Mouse (Mus musculus) thymus, postnatal 14 days (tissue): ENCODE results near the gene Hapln2.

Experiments
- DNase-seq: peaks from one replicate; pipeline ENCODE4 v3.0.0; 2021

The Hapln2 gene

GRCm38 (mm10) chr3:87980085-87980484 is 47.3 kb downstream of the Hapln2 start:
- no peak for DNase-seq

DNA sequence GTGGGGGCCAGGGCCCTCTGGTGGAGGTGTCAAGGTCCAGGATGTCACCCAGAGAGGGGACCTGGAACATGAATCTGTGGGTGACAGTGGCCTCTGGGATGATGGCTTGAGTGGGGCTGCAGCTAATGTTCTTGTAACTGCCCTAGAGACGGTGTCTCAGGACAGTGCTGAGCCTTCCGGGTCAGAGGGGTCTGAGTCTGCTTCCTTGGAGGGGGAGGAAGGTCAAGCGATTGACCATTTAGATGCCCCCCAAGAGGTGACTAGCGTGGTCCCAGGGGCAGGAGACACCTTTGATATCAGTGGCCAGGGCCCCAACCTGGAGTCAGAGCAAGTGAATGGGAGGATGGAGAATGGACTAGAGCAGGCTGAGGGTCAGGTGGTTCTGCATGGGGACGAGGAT is 47.9 kb downstream of the Hapln2 start:
- no peak for DNase-seq

- DNase-seq: no peak
Observed at GRCm38 (mm10) chr3:87974381-87974987, 52.9 kb downstream of the Hapln2 start.

DNA sequence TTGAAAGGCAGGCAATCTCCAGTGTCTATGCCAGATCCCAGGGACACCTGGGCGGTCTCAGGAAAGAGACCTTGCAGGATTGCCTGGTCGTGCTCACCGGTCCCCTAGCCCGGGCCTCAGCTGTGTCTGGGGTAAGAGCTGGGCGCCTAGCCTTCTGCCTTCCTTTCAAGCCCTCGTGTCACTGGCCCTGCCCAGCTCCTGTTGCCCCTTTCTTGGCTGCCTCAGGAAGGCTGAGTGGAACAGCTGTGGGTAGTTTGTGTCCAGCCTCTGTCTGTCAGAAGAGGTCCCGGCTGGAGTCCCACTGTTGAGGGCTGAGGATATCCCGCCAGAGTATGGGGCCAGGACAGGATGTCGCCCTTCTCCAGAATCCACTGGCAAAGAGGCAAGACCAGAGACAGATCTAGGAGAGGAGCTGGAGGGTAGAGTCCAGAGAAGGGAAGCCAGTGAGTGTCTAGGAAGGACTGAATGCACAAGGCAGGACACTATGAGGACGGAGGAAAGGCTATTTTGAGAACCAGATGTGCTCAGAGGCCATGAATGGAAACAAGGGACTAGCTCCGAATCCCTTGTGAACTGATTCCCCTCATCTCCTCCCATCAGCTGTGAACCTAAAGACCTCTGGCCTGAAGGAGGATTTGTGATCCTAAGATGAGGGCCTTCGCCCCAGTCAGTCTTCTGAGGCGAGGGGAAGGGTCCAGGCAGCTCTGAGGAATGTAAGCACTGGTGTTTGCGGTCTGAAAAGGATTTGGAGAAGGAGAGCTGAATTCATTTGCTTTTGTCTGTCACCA is 53.6 kb downstream of the Hapln2 start:
- DNase-seq: no peak

DNA sequence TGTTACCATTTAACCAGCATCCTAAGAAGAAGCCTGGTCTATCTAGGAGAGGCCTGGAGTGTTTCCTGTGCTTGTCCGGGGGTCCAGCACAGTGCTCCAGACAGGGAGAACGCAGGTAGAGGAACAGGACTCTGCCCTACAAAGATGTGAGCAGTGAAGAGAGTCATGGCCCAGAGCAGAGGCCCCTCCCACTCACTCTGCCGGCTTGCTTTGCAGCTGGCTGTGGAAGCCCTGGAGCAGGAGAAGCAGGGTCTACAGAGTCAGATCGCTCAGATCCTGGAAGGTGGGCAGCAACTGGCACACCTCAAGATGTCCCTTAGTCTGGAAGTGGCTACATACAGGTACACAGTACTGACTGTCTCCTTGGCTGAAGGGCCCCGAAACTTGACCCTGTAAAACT is 54.6 kb downstream of the Hapln2 start:
- no peak for DNase-seq

GRCm38 (mm10) chr3:87972203-87972664 is 55.1 kb downstream of the Hapln2 start:
- no peak for DNase-seq
